Mouse (Mus musculus) v-Abl transformed pro-B cells (cell line): ENCODE results near the gene Schip1.

Experiments
- in situ Hi-C, 2 experiments: fragments of 400-800 bp; cut with MboI; formaldehyde crosslinking; loops; one replicate each; pipeline ENCODE4 v1.15.1; 2025; ENCODE audit not compliant: unreplicated experiment in 2 of 2

The Schip1 gene

DNA sequence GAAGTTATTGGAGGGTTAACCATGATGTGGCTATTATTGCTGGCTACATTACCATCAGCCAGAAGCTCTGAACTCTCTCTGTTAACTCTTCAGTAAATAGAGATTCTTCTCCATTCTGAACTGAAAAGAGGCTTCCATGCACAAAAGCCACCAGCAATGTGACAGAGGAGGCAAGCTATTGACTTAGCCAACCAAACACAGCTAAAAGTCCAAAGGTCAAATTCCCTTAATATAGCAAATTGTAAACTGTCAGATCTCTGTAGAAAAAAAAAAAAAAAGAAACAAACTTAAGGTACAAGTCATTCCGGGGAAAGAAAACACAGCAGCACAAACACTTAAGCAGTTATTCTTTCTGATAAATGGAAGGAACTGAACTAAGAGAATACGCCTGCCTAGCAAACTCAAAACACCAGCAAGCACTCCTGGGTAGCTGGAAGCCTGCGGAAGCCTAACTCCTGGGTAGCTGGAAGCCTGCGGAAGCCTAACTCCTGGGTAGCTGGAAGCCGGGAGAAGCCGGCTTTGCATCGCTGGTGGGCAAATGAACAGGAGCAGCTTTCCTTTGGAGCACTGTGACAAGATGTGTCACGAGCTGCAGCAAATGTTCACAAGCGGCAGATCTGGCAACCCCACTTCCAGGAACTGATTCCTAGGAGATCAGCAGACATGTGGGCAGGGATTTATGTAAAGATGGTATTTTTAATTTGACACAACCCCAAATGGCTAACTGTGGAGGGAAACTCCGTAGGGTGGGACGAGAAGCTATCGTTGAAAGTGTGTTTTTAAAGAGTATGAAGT lies 528.7 kb downstream of the Schip1 start:
- in situ Hi-C loops = loop anchor here in 1 of 2 experiments (25.0 kb wide), 1 partner anchor 981 kb away; no protein-coding TSS in a partner anchor

- in situ Hi-C loops = loop anchor here in 1 of 2 experiments (25.0 kb wide), 1 partner anchor 983 kb away; no protein-coding TSS in a partner anchor
Measured at GRCm38 (mm10) chr3:68595316-68595925, 530.8 kb downstream of the Schip1 start.

- in situ Hi-C loops = loop anchor here in 1 of 2 experiments (25.0 kb wide), 1 partner anchor 985 kb away; no protein-coding TSS in a partner anchor
Measured at GRCm38 (mm10) chr3:68596938-68597337, 532.3 kb downstream of the Schip1 start.

DNA sequence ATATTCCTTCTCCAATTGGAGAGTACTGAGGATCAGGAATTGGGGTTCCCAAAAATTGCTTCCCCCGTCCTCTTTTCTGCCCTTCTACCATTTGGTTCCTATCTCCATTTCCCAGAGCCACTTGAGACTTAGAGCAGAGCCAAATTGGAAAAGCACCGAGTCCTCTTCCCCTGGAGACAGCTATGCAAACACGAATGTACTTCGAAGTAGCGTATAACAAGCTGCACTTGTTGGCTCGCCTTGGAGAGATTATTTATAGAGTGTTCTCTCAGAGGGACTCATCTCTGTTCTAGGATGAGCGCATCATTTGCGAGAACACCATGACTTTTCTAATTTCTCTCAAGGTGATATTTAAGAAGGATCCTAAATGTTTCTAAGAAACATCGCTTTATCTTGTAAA lies 538.3 kb downstream of the Schip1 start:
- in situ Hi-C loops = loop anchor here (25.0 kb wide), 4 partner anchors 541 to 1309 kb away; partner anchors contain the start of gene Schip1 (in 2 of the 2)

- in situ Hi-C loops = loop anchor here (25.0 kb wide), 4 partner anchors 542 to 1308 kb away; partner anchors contain the start of gene Schip1 (in 2 of the 2)
Measured at GRCm38 (mm10) chr3:68604467-68604866, 539.9 kb downstream of the Schip1 start.

GRCm38 (mm10) chr3:68604962-68605361 lies 540.4 kb downstream of the Schip1 start:
- in situ Hi-C loops = loop anchor here (25.0 kb wide), 4 partner anchors 543 to 1307 kb away; partner anchors contain the start of gene Schip1 (in 2 of the 2)

GRCm38 (mm10) chr3:68605942-68606603 lies 541.5 kb downstream of the Schip1 start:
- in situ Hi-C loops = loop anchor here (25.0 kb wide), 4 partner anchors 544 to 1306 kb away; partner anchors contain the start of gene Schip1 (in 2 of the 2)

DNA sequence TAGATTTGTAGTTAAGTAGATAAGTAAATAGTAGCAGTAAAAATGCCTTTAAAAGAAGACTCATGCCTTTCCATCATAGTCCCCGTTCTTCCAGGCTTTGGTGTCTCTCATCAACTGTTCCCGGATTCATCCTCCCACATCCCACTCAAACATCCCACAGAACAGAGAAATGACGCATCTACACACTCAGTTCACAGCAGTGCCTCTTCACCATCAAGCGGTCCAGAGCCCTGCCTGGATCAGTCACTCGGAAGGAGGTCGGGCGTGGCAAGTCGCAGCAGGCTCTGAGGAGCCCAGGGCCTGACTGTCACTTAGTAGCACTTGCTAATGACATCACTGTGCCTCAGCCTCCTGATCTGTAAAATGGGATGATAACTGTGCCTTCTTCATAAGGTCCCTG lies 542.1 kb downstream of the Schip1 start:
- in situ Hi-C loops = loop anchor here (25.0 kb wide), 4 partner anchors 544 to 1306 kb away; partner anchors contain the start of gene Schip1 (in 2 of the 2)

GRCm38 (mm10) chr3:68607336-68607735 lies 542.7 kb downstream of the Schip1 start:
- in situ Hi-C loops = loop anchor here (25.0 kb wide), 4 partner anchors 545 to 1305 kb away; partner anchors contain the start of gene Schip1 (in 2 of the 2)

- in situ Hi-C loops = loop anchor here (25.0 kb wide), 4 partner anchors 547 to 1303 kb away; partner anchors contain the start of gene Schip1 (in 2 of the 2)
Measured at GRCm38 (mm10) chr3:68608848-68609497, 544.4 kb downstream of the Schip1 start.

DNA sequence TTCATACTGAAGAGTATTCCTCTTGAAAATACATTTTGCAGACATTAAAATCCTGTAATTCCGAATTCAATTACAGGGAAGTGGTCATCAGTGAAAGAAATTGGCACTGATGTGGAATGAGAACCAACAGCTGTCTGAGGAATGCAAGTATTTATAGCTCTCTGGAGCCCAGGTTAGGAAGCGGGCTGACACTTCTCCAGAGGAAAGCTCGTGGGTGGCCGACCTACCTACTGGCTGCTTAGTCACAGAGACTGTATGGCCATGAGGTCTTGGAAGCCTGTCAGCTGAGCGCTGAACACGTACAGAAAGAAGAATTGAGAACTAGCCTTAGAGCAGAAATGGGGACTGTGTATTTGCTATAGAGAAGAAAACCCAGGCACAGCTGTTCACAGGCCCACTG lies 545.4 kb downstream of the Schip1 start:
- in situ Hi-C loops = loop anchor here (10.0 to 25.0 kb wide), 6 partner anchors 105 to 1302 kb away; partner anchors contain the start of gene Schip1 (in 2 of the 2)

DNA sequence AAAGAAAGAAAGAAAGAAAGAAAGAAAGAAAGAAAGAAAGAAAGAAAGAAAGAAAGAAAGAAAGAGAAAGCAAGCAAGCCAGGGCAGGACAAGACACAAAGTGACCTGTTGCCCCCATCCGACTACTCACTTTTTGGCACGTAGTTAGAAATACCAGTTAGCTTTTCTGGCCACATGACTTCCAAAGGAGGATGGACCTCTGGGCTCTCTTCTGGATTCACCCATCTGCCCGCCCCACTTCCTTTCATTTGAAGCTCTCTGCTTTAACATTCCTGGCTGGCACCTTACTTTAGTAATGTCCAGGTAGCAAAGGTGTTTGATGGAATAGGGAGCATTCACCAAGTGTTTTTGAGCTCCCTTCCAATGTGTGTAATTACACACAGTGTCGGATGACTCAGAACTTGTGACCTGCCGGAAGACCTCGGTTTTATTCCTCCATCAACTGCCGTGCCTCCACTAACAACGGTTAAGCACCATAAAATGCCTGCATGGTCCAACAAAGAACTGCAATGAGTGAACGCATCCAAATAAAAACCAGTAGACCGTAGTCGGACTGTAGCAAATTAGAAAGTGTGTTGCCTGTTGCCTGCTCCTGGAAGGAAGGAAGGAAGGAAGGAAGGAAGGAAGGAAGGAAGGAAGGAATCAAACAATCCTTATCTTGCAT lies 546.1 kb downstream of the Schip1 start:
- in situ Hi-C loops = loop anchor here (10.0 to 25.0 kb wide), 6 partner anchors 104 to 1302 kb away; partner anchors contain the start of gene Schip1 (in 2 of the 2)

GRCm38 (mm10) chr3:68615042-68615810 lies 550.6 kb downstream of the Schip1 start:
- in situ Hi-C loops = loop anchor here (5.0 to 25.0 kb wide), 7 partner anchors 100 to 1297 kb away; partner anchors contain the start of gene Schip1 (in 2 of the 2)

DNA sequence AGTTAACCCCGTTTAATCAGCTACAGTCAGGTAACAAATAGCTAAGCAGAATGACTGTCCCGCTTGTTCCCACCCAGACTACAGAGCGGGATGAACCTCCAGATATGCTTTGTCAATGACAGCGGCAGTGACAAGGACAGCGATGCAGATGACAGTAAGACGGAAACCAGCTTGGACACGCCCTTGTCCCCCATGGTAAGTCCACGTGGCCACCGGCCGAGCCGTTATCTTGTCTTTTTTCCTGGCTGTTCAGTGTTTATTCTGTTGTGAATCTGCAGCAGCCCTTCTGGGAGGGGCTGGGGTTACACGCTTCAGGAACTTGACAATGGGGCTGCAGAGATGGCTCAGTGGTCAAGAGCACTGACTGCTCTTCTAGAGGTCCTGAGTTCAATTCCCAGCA lies 551.8 kb downstream of the Schip1 start:
- in situ Hi-C loops = loop anchor here (5.0 to 25.0 kb wide), 7 partner anchors 98 to 1296 kb away; partner anchors contain the start of gene Schip1 (in 2 of the 2)

GRCm38 (mm10) chr3:68617708-68618107 lies 553.1 kb downstream of the Schip1 start:
- in situ Hi-C loops = loop anchor here (5.0 to 25.0 kb wide), 7 partner anchors 97 to 1295 kb away; partner anchors contain the start of gene Schip1 (in 2 of the 2)

GRCm38 (mm10) chr3:68619097-68619496 lies 554.5 kb downstream of the Schip1 start:
- in situ Hi-C loops = loop anchor here (5.0 to 25.0 kb wide), 7 partner anchors 96 to 1293 kb away; partner anchors contain the start of gene Schip1 (in 2 of the 2)

DNA sequence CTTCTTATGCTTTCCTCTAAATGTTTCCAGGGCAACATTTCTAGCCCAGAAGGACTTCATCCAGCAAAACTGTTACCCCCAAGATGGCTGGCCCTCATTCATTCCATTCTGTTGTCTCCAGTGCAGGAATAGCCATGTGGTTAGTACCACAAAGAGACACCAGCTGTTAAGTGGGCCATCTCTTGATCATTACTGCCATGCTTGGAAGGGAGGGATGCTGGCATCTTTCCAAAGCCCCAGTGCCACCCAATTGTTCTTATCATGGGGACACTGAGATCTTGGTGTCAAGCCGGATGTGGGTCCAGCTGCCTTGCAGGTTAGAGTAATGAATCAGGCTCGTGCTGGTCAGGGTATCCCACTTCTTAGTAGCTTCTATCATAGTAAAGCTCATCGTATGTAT lies 557.4 kb downstream of the Schip1 start:
- in situ Hi-C loops = loop anchor here (5.0 to 25.0 kb wide), 5 partner anchors 335 to 1290 kb away; partner anchors contain the start of gene Schip1 (in 2 of the 2)

DNA sequence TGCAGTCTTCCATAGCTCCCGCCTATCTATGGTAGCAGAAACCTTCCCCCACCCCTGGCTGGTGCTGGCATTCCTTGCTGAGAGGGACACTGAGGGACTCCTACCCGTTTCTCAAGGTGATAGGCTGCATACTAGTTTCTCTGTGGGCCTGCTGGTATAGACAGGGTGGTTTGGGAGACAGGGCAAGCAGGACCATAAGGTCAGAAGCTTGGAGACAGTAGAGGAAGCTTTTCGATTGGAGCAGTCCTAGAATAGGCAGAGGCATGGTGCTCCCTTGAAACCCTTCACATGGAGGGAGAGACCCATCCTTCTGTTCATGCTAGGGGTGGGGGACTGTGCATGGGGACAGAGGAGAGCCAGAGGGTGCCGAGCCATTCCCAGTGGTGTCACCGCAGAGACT lies 558.4 kb downstream of the Schip1 start:
- in situ Hi-C loops = loop anchor here (5.0 to 25.0 kb wide), 5 partner anchors 334 to 1289 kb away; partner anchors contain the start of gene Schip1 (in 2 of the 2)
